Mouse (Mus musculus): Measurements from ENCODE around the gene 1700008O03Rik.

The 1700008O03Rik gene

DNA sequence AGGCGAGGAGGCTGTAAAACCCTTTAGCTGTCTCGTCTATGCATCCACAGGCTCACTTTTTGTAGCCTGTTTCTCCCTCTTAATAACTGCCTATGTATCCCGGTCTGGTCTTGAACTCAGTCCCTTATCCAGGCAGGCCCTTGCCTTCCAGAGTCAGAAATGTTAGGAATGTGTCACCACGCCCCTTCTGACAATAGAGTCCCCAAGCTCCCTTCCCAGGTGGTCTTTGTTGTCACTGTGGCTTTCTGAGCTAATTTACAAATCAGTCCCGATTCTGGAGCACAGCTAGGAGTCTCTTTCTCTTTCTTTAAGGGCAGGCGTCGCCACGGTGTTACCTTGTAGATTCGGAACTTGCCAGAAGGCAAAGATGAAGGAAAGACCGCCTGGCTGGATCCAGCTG is 10.4 kb downstream of the 1700008O03Rik start:
- no peak for DNase-seq (ENCODE audit: low read depth)

DNA sequence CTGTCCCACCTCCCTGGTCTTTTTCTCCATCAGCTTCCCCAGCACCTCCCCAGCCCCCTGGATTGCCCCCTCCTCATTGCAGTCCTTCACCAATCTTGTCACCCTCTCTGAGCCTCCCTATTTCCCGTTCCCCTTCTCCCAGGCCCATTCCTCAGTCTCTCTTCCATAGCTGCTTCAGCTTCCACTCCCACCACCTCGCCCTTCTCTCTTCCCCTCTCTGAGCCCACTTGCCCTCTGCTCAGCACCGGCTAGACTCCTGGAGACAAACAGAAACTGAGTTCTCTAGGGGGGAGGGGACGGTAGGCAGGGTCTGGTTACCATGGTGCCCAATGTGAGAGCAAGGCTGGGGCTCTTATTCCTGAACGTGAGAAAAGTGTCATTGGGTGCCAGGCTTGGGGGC is 10.9 kb downstream of the 1700008O03Rik start:
- no peak for DNase-seq (ENCODE audit: low read depth)

DNA sequence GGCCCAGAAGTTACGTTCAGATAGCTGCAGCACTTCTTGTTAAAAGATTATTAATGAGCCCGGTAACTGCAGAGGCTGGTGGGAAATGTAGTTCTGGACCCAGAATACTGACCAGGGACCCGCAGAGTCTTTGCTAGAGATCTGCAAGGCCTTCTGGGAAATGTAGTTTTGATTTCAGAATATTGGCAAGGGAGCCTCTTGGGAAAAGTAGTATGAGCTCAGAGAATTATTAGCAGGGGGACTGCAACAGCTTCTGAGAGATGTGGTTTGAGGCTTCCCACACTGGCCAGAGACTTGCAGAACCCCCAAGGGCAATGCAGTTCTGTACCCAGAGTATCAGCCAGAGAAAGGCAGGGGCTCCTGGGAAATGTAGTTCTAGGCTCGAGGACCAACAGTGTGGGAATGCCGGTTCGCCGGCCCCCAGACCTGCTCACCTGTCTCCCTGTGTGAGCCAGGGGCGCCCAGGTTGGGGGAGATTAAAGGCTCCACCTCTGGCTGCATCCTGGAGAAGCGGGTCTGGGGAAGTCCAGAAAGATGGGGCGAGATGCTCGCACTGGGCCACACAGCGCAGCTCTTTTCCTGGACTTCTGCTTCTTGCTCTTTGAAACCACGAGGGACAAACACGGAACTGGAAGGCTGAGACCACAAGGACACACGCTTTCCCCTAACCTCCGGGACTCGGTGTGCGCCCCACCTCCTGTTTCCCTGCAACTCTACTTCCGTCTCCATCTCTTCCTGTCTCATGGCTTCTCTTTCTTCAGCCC is 11.5 kb downstream of the 1700008O03Rik start:
- peak; percentile 83 for DNase-seq (ENCODE audit: low read depth)

DNA sequence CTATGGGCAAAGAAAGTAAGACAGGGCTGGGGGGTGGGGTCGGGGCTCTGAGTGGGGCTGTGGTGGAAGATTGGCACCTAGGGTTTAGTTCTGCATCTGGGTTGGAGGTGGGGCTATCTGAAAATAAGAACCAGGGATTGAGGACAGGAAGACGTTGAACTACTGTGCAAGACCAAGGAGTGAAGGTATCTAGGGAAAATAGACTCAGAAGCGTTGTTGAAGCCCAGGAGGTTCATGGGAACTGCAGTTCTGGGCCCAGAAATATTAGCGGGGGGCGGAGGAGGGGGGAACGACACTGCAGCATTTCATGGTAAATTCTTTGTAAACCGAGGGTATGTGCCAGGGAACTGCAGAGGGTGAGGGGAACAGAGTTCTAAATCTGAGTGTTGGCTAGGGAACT is 12.2 kb downstream of the 1700008O03Rik start:
- no peak for DNase-seq (ENCODE audit: low read depth)

DNA sequence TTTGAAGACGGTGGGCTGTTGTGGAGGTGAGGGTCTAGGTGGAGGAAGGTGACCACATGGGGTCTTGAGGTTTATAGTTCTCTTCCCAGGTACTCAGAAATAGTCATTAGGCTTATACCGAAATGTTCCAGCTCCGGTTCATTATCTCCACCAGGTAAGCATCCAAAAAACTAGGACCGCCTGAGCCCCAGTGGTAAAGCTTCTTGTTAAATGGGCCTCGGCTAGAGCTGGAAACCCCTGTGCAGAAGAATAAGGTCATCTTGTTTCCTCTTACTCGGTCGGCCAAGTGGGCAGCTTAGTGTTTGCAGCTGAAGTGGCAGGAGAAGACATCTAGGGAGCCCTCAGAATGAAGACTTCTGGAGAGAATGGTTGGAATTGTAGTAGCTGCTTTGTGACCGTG is 12.9 kb downstream of the 1700008O03Rik start:
- DNase-seq (ENCODE audit: low read depth) = no peak

DNA sequence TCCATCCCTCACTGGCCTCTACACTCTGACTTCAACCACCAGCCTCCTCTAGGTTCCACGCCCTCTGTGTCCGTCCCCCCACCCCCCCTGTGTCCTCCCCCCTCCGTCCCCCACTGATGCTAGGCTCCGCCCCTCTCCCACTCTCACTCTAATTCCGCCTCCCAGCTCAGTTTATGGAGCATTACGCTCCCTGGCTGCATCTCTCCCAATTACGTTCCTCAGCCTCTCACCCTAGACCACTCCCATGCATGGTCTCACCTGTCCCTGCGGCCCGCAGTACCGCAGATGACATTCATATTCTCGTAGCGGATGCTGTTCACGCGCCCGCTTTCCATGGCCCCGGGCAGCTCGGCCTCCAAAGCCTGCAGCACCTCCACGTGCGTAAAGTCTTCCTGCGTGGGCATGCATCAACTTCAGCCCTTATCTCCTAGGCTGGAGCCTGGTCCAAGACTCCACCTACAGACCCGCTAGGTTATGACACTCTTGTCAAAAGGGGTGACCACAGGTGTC is 24.8 kb downstream of the 1700008O03Rik start:
- DNase-seq (ENCODE audit: low read depth) = no peak

DNA sequence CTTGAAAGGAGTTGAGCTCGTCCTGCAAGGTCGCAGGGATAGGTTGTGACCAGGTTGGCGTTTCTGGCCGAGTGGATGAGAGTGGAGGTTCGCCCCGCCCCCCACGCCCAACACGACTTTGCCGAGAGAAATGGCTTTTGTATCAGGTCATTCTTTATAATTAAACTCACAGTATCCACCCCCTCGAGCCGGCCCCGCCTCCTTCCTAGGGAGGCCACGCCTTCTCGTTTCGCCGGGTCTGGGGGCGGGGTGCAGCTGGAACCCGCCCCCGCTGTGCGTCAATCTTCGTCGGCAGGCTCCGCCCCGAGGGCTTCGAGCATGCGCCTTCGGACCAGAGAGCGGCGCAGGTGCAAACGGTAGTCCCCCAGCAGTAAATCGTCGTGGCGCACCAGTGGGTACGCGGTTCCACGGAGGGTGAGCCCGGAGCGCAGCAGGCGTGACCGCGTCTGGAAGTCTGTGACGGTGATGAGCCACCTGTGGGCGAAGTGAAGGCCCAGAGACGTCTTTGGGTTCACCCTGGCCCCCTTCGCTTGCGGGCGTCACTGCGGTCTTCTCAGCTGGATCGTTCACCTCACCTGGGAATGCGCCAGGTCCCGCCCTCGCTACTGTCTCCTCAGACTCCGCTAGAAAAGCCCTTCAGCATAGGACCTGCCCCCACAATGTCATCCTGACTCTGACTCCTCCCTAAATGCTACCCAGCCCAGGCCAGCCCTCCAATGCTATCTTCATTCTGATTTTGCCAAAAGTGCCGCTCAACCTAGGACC is 25.5 kb downstream of the 1700008O03Rik start:
- peak; percentile 70 for DNase-seq (ENCODE audit: low read depth)

DNA sequence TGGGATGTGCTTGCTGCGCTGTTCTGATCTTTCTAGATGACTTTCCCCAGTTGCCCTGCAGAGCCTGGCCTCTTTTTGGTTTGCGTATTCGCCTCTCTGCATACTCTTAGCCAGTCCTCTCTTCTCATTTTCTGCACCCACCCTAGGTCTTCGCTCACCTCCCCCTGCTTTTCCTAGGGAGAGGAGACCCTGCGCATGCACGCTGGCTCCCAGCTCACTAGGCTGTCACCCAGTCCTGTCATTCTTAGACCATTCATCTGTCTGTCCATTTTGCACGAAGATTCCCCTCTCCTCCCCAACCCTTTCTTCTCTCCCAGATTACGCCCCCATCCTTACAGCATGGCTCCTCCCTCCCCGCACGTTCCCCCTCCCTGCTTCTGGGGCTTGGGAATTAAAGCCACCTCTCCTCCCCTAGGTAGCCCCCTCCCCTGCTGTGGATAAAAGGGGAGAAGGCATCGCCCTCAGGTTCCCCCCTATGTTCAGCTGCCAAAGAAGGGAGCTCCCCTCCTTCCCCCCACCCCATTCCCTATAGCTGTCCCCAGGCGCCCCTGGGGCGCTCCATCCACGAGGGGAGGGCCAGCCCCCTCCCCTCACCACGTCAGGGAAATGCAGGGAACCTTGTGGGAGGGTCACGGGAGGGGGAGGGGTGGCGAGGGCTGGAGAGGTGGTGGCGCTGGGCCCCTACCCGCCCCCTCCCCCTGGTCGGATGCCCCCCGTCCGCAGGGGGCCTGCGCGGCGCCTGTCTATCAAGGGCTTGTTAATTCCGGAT is 26.6 kb downstream of the 1700008O03Rik start:
- no peak for DNase-seq (ENCODE audit: low read depth)

DNA sequence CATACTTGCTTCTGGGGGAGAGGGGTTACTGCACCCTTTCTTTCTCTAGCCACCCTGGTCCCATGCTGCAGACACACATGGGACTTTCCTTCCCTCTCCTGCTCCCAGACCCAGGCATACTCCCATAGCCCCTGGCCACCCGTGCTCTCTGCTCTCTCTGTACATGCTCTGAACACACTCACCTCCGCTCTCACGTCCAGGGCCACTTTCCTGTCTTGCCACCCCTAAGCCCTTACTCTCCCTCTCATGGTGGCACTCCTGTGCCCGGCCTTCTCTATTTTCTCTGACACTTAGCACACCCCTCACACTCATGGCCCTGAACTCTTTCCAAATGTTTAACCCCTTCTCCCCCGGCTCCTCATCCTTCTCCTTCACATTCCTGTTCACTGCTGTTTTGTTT is 27.6 kb downstream of the 1700008O03Rik start:
- DNase-seq (ENCODE audit: low read depth) = no peak

DNA sequence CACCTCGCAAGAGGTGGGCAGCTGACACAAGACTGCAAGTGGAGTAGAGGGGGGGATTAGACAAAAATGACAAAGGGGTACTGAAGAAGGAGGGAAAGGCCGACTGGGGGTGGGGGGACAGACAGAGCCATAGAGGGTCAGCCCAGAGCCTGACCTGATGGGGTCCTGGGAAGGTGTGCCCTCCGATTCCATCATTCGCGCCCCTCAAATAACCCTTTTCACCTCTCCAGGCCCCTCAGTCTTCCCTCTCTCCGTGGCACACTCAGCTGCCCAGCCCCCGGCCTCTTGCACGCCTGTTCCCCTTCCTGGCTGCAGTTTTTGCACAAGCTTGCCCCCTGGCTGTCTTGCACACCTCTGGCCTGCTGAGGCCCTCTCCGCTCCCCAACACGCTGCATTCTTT is 28.1 kb downstream of the 1700008O03Rik start:
- DNase-seq (ENCODE audit: low read depth) = no peak

DNA sequence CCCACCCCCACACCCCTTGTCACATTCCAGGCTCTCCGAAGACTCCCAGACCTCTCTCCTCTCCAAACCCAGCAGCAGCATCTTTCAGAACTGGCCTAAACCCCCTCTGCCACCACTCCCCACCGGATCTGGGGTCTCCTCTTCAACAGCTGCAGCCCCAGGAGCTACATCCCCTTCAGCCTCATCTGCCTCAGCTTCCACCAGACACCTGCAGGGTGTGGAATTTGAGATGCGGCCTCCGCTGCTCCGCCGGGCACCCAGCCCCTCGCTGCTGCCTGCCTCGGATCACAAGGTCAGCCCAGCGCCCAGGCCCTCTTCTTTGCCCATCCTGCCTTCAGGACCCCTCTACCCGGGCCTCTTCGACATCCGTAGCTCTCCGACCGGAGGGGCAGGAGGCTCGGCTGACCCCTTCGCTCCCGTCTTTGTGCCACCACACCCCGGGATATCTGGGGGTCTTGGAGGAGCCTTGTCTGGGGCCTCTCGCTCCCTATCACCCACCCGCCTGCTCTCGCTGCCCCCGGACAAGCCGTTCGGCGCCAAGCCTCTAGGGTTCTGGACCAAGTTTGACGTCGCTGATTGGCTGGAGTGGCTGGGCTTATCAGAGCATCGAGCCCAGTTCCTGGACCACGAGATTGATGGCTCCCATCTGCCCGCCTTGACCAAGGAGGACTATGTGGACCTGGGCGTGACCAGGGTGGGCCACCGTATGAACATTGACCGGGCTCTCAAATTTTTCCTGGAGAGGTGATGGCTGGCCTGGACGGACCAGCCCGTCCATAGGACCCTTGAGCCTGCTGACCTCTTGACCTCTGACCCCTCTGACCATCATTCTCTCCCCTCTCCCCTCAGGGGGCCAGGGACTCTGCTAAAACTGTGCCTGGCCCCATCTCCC is 28.8 kb downstream of the 1700008O03Rik start:
- DNase-seq (ENCODE audit: low read depth) = no peak

DNA sequence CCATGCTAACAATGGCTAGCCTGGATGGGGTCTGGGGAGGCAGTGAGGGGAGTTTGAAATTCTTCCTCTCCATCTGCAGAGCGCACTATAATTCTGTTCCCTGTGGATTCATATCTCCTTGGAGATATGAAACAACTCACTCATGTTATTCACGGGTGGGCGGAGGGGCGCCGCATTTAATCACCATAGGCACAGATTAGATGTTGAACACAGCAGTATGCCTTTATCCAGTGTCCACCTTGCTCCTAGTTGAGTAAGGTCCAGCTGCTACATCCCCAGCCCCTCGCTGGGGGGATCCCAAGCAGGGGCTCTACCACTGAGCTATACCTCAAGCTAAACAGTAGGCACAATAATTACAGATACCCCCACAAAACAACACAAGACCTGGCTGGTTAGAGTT is 30.2 kb downstream of the 1700008O03Rik start:
- no peak for DNase-seq (ENCODE audit: low read depth)

DNA sequence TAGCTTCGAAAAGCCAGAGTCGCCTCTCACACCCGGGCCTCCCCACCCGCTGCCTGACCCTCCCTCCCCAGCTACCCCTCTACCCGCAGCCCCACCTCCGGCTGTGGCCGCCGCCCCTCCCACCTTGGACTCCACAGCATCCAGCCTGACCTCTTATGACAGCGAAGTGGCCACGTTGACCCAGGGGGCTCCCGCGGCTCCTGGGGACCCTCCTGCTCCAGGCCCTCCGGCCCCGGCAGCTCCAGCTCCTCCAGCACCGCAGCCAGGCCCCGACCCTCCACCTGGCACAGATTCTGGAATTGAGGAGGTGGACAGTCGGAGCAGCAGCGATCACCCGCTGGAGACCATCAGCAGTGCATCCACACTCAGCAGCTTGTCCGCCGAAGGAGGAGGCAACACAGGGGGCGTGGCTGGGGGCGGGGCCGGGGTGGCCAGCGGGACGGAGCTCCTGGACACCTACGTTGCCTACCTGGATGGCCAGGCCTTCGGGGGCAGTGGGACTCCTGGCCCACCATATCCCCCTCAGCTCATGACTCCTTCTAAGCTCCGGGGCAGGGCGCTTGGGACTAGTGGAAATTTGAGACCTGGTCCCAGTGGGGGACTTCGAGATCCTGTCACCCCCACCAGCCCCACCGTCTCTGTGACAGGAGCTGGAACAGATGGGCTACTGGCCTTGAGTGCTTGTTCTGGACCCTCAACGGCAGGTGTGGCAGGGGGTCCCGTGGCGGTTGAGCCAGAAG is 31.8 kb downstream of the 1700008O03Rik start:
- DNase-seq (ENCODE audit: low read depth) = no peak

DNA sequence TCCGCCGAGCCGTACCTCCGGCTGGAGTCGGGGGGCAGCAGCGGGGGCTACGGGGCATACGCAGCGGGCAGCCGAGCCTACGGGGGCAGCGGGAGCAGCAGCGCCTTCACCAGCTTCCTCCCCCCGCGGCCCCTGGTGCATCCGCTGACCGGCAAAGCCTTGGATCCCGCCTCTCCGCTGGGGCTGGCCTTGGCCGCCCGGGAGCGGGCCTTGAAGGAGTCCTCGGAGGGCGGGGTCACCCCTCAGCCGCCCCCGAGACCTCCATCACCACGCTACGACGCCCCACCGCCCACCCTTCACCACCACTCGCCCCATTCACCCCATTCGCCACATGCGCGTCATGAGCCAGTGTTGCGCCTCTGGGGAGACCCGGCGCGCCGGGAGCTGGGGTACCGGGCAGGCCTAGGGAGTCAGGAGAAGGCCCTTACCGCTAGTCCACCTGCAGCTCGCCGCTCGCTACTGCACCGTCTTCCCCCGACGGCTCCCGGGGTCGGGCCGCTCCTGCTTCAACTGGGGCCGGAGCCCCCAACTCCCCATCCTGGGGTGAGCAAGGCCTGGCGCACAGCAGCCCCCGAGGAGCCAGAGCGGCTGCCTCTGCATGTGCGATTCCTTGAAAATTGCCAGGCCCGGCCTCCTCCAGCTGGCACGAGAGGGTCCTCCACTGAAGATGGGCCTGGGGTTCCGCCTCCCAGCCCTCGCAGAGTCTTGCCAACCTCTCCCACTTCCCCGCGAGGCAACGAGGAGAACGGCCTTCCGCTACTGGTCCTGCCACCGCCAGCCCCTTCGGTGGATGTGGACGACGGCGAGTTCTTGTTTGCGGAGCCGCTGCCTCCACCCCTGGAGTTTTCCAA is 32.6 kb downstream of the 1700008O03Rik start:
- no peak for DNase-seq (ENCODE audit: low read depth)

DNA sequence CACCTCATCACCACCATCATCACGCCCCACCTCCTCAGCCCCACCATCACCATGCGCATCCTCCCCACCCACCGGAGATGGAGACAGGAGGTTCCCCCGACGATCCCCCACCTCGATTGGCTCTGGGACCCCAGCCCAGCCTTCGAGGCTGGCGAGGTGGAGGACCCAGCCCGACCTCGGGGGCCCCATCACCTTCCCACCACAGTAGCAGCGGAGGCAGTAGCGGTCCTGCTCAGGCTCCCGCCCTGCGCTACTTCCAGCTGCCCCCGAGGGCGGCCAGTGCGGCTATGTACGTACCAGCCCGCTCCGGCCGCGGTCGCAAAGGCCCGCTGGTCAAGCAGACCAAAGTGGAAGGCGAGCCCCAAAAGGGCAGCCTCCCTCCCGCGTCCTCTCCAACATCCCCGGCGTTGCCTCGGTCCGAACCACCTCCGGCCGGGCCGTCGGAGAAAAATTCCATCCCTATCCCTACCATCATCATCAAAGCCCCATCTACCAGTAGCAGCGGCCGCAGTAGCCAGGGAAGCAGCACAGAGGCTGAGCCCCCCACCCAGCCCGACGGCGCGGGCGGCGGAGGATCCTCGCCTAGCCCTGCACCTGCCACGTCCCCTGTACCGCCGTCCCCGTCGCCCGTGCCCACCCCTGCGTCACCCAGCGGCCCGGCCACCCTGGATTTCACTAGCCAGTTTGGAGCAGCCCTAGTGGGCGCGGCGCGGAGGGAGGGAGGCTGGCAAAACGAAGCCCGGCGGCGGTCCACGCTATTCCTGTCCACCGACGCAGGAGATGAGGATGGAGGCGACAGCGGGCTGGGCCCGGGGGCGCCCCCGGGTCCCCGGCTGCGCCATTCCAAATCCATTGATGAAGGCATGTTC is 33.5 kb downstream of the 1700008O03Rik start:
- no peak for DNase-seq (ENCODE audit: low read depth)

DNA sequence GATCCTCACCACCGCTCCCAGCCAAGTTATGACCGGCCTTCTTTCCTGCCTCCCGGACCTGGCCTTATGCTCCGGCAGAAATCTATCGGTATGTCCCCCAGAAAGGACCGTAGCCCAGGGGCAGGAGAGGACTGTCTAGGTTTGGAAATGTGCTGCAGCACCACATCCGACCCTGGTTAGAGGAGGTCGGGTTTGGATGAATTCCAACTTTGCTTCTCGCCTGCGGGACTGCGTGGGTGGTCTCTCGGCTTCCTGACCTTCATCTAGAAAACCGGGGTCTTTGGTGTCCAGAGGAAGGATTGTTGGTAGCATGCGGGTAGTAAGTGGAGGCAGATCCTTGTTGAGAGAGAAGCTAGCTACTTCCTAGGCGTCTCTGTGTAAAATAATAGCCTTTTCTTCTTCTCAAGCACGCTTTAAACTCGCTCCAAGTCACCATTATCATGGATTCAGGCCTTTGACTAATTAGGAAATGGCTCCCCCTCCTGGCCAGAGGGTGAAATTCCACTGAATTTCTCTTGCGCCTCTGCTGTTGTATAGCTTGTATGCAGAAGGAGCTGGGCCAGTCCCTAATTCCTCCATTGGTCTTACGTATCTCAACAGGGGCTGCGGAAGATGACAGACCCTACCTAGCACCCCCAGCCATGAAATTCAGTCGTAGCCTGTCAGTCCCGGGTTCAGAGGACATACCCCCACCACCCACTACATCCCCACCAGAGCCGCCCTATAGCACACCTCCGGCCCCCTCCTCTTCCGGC is 34.5 kb downstream of the 1700008O03Rik start:
- DNase-seq (ENCODE audit: low read depth) = peak; percentile 80

DNA sequence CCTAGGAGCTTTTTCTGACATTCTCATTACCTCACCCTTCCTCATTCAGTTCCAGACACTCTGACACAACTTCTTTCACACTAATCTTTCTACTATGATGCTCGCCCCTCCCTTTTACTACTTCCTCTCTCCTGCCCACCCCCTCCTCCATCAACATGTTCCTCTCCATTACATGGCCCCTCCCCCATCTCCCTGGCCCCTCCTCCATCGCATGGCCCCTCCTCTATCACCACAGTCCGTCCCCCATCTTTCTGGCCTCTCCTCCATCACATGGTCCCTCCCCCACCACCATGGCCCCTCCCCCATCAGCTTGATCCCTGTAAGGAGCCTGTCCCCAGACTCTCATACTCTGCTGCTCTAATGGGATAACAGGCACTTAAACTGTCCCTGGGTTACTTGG is 36.6 kb downstream of the 1700008O03Rik start:
- no peak for DNase-seq (ENCODE audit: low read depth)

DNA sequence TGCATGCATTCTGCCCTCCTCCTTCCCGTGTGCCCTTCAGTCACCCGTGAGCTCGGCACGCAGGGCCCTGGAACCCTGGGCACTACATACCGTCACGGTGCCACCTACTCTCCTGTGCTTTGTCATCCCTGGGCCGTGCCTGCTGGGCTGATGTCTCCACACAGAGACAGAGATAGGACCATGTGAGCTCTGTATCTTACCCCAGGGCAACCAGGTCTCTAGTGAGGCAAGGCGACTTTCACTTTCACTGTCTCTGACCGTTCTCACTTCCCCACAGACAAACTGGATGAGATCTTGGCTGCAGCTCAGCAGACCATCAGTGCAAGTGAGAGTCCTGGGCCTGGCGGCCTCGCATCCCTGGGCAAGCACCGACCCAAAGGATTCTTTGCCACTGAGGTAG is 41.0 kb downstream of the 1700008O03Rik start:
- DNase-seq (ENCODE audit: low read depth) = no peak
